Mouse (Mus musculus): ENCODE data around the gene Mier2. TPM values are rescaled to one million over a fixed set of nuclear protein-coding genes. Genes with fewer than 3 reads are reported as not detected.

Gene Mier2
- polyA plus RNA-seq, 1 experiment from 2014 or later, result 15.6 TPM

DNA sequence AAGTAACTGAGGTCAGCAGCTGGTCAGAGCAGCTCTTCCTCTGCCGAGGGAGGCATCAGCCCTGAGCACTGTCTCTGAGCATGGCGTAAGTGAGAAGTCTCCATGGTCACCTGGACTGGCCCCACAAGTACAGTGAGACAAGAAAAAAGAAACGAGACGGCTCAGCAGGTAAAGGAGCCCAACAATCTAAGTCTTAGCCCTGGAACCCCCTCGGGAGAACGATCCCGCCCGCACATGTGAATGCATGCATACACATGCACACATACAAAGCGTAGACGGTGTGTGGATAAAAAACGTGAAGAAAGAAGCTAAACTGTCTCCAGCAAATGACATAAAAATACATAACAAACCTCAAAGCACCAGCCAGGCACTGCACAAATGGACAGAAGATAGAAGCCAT is 8.5 kb downstream of the Mier2 start:
- Histone ChIP-seq H3K4me2 (replicated peaks; ENCODE audit: low read depth) (no peak overlapping the region), H3K36me3 (ENCODE audit: control insufficient read depth, insufficient read depth) (peaks cover 74% of the 10 kb centered on the region), H3K4me1 (replicated peaks; ENCODE audit: control insufficient read depth, insufficient read depth, low read length) (no peaks in the 10 kb centered on the region), H3K9me3 (ENCODE audit: control insufficient read depth) (no peaks in the 10 kb centered on the region), H3K27ac (ENCODE audit: low read depth, low read length) (no peak overlapping the region), H3K4me3 (ENCODE audit: low read depth, low read length) (no peak overlapping the region), H3K27me3 (replicated peaks; ENCODE audit: control insufficient read depth, insufficient read depth, low read length) (no peaks in the 10 kb centered on the region), H3K9ac (ENCODE audit: low read depth, low read length) (no peak overlapping the region)
- ATAC-seq, result no peak
- no peak for TF ChIP-seq CTCF (IDR thresholded peaks at IDR 0.05; ENCODE audit: low read depth)
- WGBS, result 92% methylated on average over 11 of the region's 11 CpGs

DNA sequence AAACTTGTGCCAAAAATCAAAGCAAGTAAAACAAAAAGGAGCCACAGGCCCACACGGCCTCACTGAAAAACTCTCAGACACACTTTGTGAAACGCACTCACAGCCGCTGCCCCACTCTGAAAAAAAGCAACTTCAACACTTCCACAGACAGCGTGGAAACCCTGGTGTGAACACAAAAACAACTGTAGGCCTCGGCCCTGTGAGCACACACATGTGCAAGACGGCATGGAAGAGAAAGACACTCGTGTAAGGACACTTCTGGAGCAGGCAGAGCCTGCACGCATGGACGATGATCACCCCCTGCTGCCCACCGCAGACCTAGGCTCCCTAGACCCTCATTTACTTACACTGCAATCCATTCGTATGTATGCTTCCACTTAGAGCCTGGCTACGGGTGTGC is 9.1 kb downstream of the Mier2 start:
- no peaks in the 10 kb centered on the region for H3K4me1 ChIP-seq (replicated peaks; ENCODE audit: control insufficient read depth, insufficient read depth, low read length)
- no peak overlapping the region for H3K27ac ChIP-seq (ENCODE audit: low read depth, low read length)
- 93% methylated on average over 12 of the region's 12 CpGs for WGBS

DNA sequence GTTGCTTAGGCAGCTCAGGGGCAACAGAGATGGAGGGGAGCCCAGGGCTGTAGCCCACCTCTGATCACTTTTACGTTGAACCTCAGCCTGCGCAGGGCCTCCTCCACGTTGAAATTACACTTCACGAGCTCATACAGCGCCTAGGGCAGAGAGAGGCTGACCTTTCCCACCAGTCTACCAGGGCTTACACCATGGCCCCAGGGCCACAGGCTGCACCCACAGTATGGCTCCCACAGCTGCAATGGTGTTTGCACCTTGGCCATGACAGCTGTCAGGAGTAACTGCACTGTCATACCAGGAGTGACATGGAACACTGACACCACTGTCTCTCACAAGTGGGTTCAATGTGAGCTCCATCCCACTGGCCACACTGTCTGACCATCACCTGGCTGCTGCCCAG is 10.4 kb downstream of the Mier2 start:
- Histone ChIP-seq H3K27ac (ENCODE audit: low read depth, low read length) (no peak overlapping the region; the same call in 1 of the 2 replicates), H3K27me3 (replicated peaks; ENCODE audit: control insufficient read depth, insufficient read depth, low read length) (no peaks in the 10 kb centered on the region), H3K9me3 (ENCODE audit: control insufficient read depth) (no peaks in the 10 kb centered on the region), H3K4me2 (replicated peaks; ENCODE audit: low read depth) (no peak overlapping the region), H3K36me3 (ENCODE audit: control insufficient read depth, insufficient read depth) (peaks cover 91% of the 10 kb centered on the region), H3K4me1 (replicated peaks; ENCODE audit: control insufficient read depth, insufficient read depth, low read length) (no peaks in the 10 kb centered on the region), H3K9ac (ENCODE audit: low read depth, low read length) (no peak overlapping the region), H3K4me3 (ENCODE audit: low read depth, low read length) (no peak overlapping the region)
- 81% methylated on average over 5 of the region's 5 CpGs for WGBS
- no peak for TF ChIP-seq CTCF (IDR thresholded peaks at IDR 0.05; ENCODE audit: low read depth)
- no peak for ATAC-seq

More for the DNA sequence above, 9.1 kb downstream of the Mier2 start:
- ATAC-seq, result no peak
- Histone ChIP-seq H3K9me3 (ENCODE audit: control insufficient read depth) (no peaks in the 10 kb centered on the region), H3K36me3 (ENCODE audit: control insufficient read depth, insufficient read depth) (peaks cover 80% of the 10 kb centered on the region), H3K4me3 (ENCODE audit: low read depth, low read length) (no peak overlapping the region), H3K27me3 (replicated peaks; ENCODE audit: control insufficient read depth, insufficient read depth, low read length) (no peaks in the 10 kb centered on the region), H3K4me2 (replicated peaks; ENCODE audit: low read depth) (no peak overlapping the region), H3K9ac (ENCODE audit: low read depth, low read length) (no peak overlapping the region)
- TF ChIP-seq CTCF (IDR thresholded peaks at IDR 0.05; ENCODE audit: low read depth), result no peak

GRCm38 (mm10) chr10:79543884-79544597 is 11.0 kb downstream of the Mier2 start:
- Histone ChIP-seq H3K27ac (ENCODE audit: low read depth, low read length) (peak overlapping the region; percentile 46; the same call in 1 of the 2 replicates), H3K4me3 (ENCODE audit: low read depth, low read length) (no peak overlapping the region), H3K36me3 (ENCODE audit: control insufficient read depth, insufficient read depth) (peaks cover 89% of the 10 kb centered on the region), H3K9me3 (ENCODE audit: control insufficient read depth) (no peaks in the 10 kb centered on the region), H3K27me3 (replicated peaks; ENCODE audit: control insufficient read depth, insufficient read depth, low read length) (no peaks in the 10 kb centered on the region), H3K4me2 (replicated peaks; ENCODE audit: low read depth) (no peak overlapping the region), H3K4me1 (replicated peaks; ENCODE audit: control insufficient read depth, insufficient read depth, low read length) (no peaks in the 10 kb centered on the region), H3K9ac (ENCODE audit: low read depth, low read length) (no peak overlapping the region)
- WGBS, result 64% methylated on average over 9 of the region's 9 CpGs
- no peak for TF ChIP-seq CTCF (IDR thresholded peaks at IDR 0.05; ENCODE audit: low read depth)
- peak; percentile 56 for ATAC-seq

DNA sequence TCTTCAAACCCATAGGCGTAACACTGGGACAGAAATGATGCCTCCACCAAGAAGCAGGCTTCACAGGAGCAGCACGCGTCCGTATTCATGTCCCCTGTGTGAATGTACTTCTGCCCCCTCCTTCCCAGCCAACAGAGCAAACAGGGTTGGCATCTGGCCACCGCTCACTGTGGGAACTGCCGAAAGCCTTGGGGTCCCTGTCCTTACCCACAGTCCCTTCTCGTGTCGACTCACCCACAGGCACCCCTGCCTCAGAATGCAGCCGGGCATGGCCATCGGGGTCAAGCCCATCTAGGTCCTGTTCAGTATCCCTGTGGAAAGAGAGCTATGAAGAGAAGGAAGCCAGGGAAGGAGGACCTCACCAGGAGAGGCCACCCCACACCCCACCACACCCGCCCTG is 12.8 kb downstream of the Mier2 start:
- H3K27me3 ChIP-seq (replicated peaks; ENCODE audit: control insufficient read depth, insufficient read depth, low read length), result no peaks in the 10 kb centered on the region
- peaks cover 70% of the 10 kb centered on the region for H3K36me3 ChIP-seq (ENCODE audit: control insufficient read depth, insufficient read depth)
- H3K4me2 ChIP-seq (replicated peaks; ENCODE audit: low read depth), result no peak overlapping the region
- no peak overlapping the region for H3K9ac ChIP-seq (ENCODE audit: low read depth, low read length)
- no peaks in the 10 kb centered on the region for H3K4me1 ChIP-seq (replicated peaks; ENCODE audit: control insufficient read depth, insufficient read depth, low read length)
- WGBS, result 92% methylated on average over 11 of the region's 11 CpGs
- H3K27ac ChIP-seq (ENCODE audit: low read depth, low read length), result peak overlapping the region; percentile 41; the same call in 1 of the 2 replicates
- no peak overlapping the region for H3K4me3 ChIP-seq (ENCODE audit: low read depth, low read length)
- ATAC-seq, result no peak
- H3K9me3 ChIP-seq (ENCODE audit: control insufficient read depth), result no peaks in the 10 kb centered on the region
- TF ChIP-seq CTCF (IDR thresholded peaks at IDR 0.05; ENCODE audit: low read depth), result no peak

- Histone ChIP-seq H3K27me3 (replicated peaks; ENCODE audit: control insufficient read depth, insufficient read depth, low read length) (no peaks in the 10 kb centered on the region), H3K9ac (ENCODE audit: low read depth, low read length) (no peak overlapping the region), H3K4me3 (ENCODE audit: low read depth, low read length) (no peak overlapping the region), H3K4me1 (replicated peaks; ENCODE audit: control insufficient read depth, insufficient read depth, low read length) (no peaks in the 10 kb centered on the region), H3K27ac (ENCODE audit: low read depth, low read length) (no peak overlapping the region), H3K36me3 (ENCODE audit: control insufficient read depth, insufficient read depth) (peaks cover 64% of the 10 kb centered on the region), H3K4me2 (replicated peaks; ENCODE audit: low read depth) (no peak overlapping the region), H3K9me3 (ENCODE audit: control insufficient read depth) (no peaks in the 10 kb centered on the region)
- no peak for ATAC-seq
- TF ChIP-seq CTCF (IDR thresholded peaks at IDR 0.05; ENCODE audit: low read depth), result no peak
- 90% methylated on average over 15 of the region's 15 CpGs for WGBS
Measured at GRCm38 (mm10) chr10:79541522-79541921, 13.5 kb downstream of the Mier2 start.

Measured in intestine, postnatal 0 days (tissue).